Mouse (Mus musculus): Measurements from ENCODE around the gene Borcs7. TPM values are rescaled to one million over a fixed set of nuclear protein-coding genes. Genes with fewer than 3 reads are reported as not detected.

Gene Borcs7
- polyA plus RNA-seq, 1 experiment from 2014 or later = 20.1 TPM

DNA sequence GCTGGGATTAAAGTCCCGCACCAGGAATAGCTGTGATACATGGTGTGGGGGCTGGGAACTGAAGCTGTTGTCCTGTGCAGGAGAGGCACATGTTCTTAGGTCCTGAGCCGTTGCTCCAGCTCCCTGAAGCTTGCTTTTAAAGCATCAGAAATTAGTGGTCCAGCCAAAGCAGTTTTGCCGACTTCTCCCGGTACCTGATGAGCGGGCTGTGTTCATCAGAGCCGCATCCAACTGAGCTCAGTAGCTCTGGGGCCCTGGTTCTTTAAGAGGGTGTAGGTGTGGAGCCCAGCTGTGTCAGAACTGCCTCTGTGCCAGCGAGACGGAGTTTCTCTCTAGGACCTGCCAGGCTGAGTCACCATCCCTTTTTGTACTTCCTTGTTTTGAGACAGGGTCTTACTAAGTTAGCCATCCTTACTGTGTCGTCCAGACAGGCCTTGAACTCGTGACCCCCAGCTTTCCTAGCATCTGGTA, 9.3 kb downstream of the Borcs7 start:
- no peaks in the 10 kb centered on the region for H3K4me1 ChIP-seq (ENCODE audit: control insufficient read depth, insufficient read depth, low read length)
- H3K9me3 ChIP-seq (ENCODE audit: control insufficient read depth, low read length) = no peaks in the 10 kb centered on the region
- WGBS = 66% methylated on average over 10 of the region's 10 CpGs
- no peak overlapping the region for H3K27ac ChIP-seq (ENCODE audit: low read depth, low read length)
- no peak overlapping the region for H3K4me2 ChIP-seq (replicated peaks; ENCODE audit: low read depth, low read length)
- H3K27me3 ChIP-seq (ENCODE audit: control insufficient read depth, insufficient read depth, low read length) = no peaks in the 10 kb centered on the region
- no peaks in the 10 kb centered on the region for H3K36me3 ChIP-seq (ENCODE audit: control insufficient read depth, insufficient read depth, low read length)
- H3K4me3 ChIP-seq (ENCODE audit: low read length) = no peak overlapping the region
- no peak for ATAC-seq (ENCODE audit: low FRiP score, low TSS enrichment)
- H3K9ac ChIP-seq (ENCODE audit: low read depth, low read length) = no peak overlapping the region

DNA sequence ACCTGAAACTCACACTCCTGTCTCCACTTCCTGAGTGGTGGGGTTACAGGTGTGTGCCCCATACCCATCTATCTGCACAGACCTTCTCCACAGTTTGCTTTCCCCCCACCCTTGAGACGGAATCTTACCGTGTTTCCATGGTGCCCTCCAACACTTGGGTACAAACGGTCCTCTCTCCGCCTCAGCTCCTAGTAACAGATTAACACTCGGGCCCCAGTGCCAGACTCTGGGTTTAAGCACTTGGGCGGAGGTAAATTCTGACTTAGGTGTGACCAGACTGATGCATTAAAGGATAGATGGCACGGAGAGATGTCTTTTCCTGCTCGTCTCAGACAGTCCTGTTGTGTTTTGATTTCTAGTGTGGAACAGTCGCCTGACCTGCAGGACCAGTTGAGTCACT, 11.4 kb downstream of the Borcs7 start:
- ATAC-seq (ENCODE audit: low FRiP score, low TSS enrichment) = no peak
- WGBS = 78% methylated on average over 9 of the region's 9 CpGs
- no peak overlapping the region for H3K9ac ChIP-seq (ENCODE audit: low read depth, low read length)

DNA sequence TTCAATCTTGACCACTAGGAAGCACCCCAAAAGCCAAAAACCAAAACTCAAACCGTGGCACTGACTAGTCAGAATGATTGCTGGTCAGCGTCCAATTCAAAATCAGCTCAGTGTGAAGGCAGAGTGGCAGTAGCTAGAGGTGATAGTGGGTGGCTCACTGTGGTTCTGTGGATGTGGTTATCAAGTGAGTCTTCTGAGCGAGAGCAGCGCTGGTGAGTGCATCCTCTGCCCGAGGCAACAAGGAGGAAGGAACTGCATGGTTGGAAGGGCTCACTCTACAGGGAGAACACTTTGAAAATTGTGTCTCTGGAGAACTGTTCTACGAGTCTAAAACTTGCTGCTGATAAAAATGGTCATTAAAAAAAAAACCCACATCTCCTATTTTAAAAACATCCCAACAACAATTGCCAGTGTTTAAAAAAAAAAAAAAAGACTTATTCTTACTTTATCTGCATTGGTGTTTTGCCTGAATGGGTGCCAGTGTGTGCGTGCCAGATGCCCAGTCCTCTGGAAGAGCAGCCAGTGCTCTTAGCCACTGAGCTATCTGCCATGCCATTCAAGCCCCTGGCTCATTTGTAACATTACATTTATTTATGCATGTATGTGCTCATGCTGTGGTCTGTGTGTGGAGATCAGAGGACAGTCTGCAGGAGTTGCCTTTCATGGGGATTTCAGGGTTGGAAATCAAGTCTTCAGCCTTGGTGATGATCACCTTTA, 16.2 kb downstream of the Borcs7 start:
- Histone ChIP-seq H3K27me3 (ENCODE audit: control insufficient read depth, insufficient read depth, low read length) (no peaks in the 10 kb centered on the region), H3K4me3 (ENCODE audit: low read length) (no peak overlapping the region), H3K4me1 (ENCODE audit: control insufficient read depth, insufficient read depth, low read length) (peaks cover 5% of the 10 kb centered on the region; the same call in 1 of the 2 replicates), H3K36me3 (ENCODE audit: control insufficient read depth, insufficient read depth, low read length) (no peaks in the 10 kb centered on the region; the same call in 1 of the 2 replicates), H3K9me3 (ENCODE audit: control insufficient read depth, low read length) (no peaks in the 10 kb centered on the region), H3K27ac (ENCODE audit: low read depth, low read length) (no peak overlapping the region), H3K9ac (ENCODE audit: low read depth, low read length) (no peak overlapping the region), H3K4me2 (replicated peaks; ENCODE audit: low read depth, low read length) (no peak overlapping the region)
- WGBS = 60% methylated on average over 7 of the region's 7 CpGs
- ATAC-seq (ENCODE audit: low FRiP score, low TSS enrichment) = no peak

More for the DNA sequence above, 11.4 kb downstream of the Borcs7 start:
- no peak overlapping the region for H3K4me2 ChIP-seq (replicated peaks; ENCODE audit: low read depth, low read length)
- H3K4me1 ChIP-seq (ENCODE audit: control insufficient read depth, insufficient read depth, low read length) = no peaks in the 10 kb centered on the region
- no peaks in the 10 kb centered on the region for H3K9me3 ChIP-seq (ENCODE audit: control insufficient read depth, low read length)
- H3K36me3 ChIP-seq (ENCODE audit: control insufficient read depth, insufficient read depth, low read length) = no peaks in the 10 kb centered on the region
- no peak overlapping the region for H3K27ac ChIP-seq (ENCODE audit: low read depth, low read length)
- H3K27me3 ChIP-seq (ENCODE audit: control insufficient read depth, insufficient read depth, low read length) = no peaks in the 10 kb centered on the region
- H3K4me3 ChIP-seq (ENCODE audit: low read length) = no peak overlapping the region

DNA sequence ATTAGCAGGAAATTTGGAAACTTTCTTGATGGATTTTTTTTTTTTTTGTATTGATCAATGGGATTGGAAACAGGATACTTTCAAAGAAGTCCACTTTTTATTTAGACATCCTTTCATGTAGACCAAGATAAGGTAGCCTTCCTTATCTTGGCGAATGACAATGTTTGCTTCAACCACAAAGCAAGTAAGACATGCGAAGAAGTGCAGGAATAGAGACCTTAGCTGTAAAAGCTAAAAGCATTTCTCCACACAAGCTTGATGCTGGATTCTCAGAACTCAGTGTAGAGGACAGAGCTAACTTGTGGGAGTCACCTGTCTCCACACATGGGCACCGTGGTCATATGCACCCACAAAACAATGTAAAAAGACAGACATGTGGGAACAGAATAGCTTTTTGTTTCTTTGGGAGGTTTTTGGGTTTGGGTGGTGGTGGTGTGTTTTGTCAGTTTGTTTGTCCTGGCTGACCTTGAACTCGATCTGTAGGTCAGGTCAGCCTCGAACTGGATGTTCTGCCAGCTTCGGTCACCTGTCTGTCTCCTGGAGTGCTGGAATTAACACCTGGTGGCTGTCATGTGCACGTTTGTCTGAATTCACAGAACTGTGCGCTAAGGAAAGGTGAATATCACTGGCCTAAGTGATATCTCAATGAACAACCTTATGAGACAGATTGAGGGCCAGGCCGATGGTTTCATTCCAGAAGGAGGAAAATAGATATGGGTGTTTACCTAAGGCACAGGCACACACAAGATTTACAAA, 17.0 kb downstream of the Borcs7 start:
- no peaks in the 10 kb centered on the region for H3K9me3 ChIP-seq (ENCODE audit: control insufficient read depth, low read length)
- H3K4me2 ChIP-seq (replicated peaks; ENCODE audit: low read depth, low read length) = peak overlapping the region; percentile 78
- H3K36me3 ChIP-seq (ENCODE audit: control insufficient read depth, insufficient read depth, low read length) = no peaks in the 10 kb centered on the region; the same call in 1 of the 2 replicates
- H3K27ac ChIP-seq (ENCODE audit: low read depth, low read length) = no peak overlapping the region
- H3K9ac ChIP-seq (ENCODE audit: low read depth, low read length) = peak overlapping the region; percentile 66; the same call in 1 of the 2 replicates
- ATAC-seq (ENCODE audit: low FRiP score, low TSS enrichment) = no peak
- 71% methylated on average over 9 of the region's 9 CpGs for WGBS
- H3K27me3 ChIP-seq (ENCODE audit: control insufficient read depth, insufficient read depth, low read length) = no peaks in the 10 kb centered on the region
- peak overlapping the region; percentile 45 for H3K4me3 ChIP-seq (ENCODE audit: low read length)
- H3K4me1 ChIP-seq (ENCODE audit: control insufficient read depth, insufficient read depth, low read length) = peaks cover 5% of the 10 kb centered on the region; the same call in 1 of the 2 replicates

DNA sequence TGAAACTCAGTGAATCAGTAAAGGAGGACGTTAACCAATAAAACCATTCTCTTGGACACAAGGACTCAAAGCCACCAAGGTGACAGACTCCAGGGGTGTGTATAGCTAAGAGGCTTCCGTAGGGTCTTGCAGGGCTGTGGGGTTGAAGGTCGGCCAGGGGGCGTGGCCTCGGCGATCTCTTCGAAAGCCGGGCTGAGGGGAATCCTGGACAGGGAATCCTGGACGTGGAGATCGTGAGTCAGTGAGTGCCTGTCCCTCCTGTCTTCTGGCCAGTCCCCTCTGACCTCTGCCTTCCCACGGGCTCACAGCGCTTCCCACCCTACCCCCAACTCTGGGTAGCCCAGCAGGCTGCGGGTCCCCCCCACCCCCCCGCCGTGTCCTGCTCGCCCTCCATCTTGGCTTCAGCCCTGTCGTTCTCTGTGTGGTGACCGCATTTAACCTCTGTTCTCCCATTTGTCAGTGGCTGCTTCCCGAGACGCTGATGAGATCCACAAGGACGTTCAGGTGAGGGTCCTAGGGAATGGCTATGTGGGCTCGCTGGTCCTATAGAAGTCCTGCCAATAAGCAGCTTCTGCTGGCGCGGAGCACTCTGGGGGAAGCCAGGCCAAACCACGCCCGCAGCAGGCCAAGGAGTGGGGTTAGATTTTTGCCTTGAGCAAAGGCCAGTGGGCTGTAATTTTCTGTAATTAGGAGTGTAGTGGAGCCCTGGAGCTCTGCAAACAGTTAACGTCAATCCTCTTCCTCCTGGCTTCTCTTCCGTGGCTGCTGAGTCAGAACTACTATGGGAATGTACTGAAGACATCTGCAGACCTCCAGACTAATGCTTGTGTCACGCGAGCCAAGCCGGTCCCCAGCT, 17.8 kb downstream of the Borcs7 start, which contains the start of gene As3mt:
As3mt (plus strand) TSS at position 163 of the 856 bp plus-strand sequence.
- peak; percentile 82 for ATAC-seq (ENCODE audit: low FRiP score, low TSS enrichment)
- Histone ChIP-seq H3K4me1 (ENCODE audit: control insufficient read depth, insufficient read depth, low read length) (peaks cover 5% of the 10 kb centered on the region; the same call in 1 of the 2 replicates), H3K36me3 (ENCODE audit: control insufficient read depth, insufficient read depth, low read length) (no peaks in the 10 kb centered on the region; the same call in 1 of the 2 replicates), H3K27me3 (ENCODE audit: control insufficient read depth, insufficient read depth, low read length) (no peaks in the 10 kb centered on the region), H3K9me3 (ENCODE audit: control insufficient read depth, low read length) (no peaks in the 10 kb centered on the region), H3K4me3 (ENCODE audit: low read length) (peak within 1 kb of the TSS; percentile 45), H3K27ac (ENCODE audit: low read depth, low read length) (no peak within 1 kb of the TSS), H3K9ac (ENCODE audit: low read depth, low read length) (peak within 1 kb of the TSS; percentile 66), H3K4me2 (replicated peaks; ENCODE audit: low read depth, low read length) (peak within 1 kb of the TSS; percentile 78)
- 12% methylated on average over 31 of the region's 31 CpGs for WGBS

DNA sequence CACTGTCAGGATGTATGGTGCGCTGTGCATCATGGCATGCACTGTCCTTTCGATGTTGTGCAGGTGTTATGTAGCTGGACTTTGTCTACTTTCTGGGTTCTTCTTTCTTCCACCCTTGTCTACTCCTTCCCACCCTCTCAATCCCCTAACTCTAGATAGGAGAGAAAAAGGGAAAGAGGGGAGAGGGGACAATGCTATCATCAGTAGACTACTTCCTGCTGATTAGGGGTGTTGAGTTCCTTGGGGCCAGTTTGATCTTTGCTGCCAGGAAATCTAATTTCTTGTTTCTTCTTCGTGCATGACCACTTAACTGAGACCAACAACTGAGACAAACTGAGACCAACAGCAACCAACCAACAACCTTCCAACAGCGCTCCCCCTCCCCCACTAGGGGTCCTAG, 20.9 kb downstream of the Borcs7 start:
- no peaks in the 10 kb centered on the region for H3K27me3 ChIP-seq (ENCODE audit: control insufficient read depth, insufficient read depth, low read length)
- H3K4me1 ChIP-seq (ENCODE audit: control insufficient read depth, insufficient read depth, low read length) = peaks cover 5% of the 10 kb centered on the region; the same call in 1 of the 2 replicates
- no peaks in the 10 kb centered on the region for H3K9me3 ChIP-seq (ENCODE audit: control insufficient read depth, low read length)
- H3K9ac ChIP-seq (ENCODE audit: low read depth, low read length) = no peak overlapping the region
- WGBS = 90% methylated on average over 4 of the region's 4 CpGs
- no peaks in the 10 kb centered on the region; the same call in 1 of the 2 replicates for H3K36me3 ChIP-seq (ENCODE audit: control insufficient read depth, insufficient read depth, low read length)
- no peak overlapping the region for H3K4me2 ChIP-seq (replicated peaks; ENCODE audit: low read depth, low read length)
- no peak overlapping the region for H3K27ac ChIP-seq (ENCODE audit: low read depth, low read length)
- no peak overlapping the region for H3K4me3 ChIP-seq (ENCODE audit: low read length)
- no peak for ATAC-seq (ENCODE audit: low FRiP score, low TSS enrichment)

DNA sequence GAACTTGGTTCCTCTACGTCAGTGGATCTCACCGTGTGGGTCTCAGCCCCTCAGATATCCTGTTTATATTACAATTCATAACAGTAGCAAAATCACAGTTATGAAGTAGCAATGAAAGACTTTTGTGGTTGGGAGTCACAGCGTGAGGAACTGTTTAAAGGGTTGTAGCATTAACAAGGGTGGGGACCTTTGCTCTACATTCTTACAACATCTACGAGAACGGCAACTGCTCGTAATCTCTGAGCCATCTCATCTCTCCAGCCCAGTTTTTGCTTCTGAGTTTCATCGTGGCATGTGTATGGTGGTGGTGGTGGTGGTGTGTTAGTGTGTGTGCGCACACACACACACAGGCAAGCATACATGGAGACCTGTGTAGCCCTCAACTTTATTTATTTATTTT, 24.5 kb downstream of the Borcs7 start:
- 96% methylated on average over 8 of the region's 8 CpGs for WGBS
- Histone ChIP-seq H3K36me3 (ENCODE audit: control insufficient read depth, insufficient read depth, low read length) (no peaks in the 10 kb centered on the region; the same call in 1 of the 2 replicates), H3K27ac (ENCODE audit: low read depth, low read length) (no peak overlapping the region), H3K9ac (ENCODE audit: low read depth, low read length) (no peak overlapping the region), H3K27me3 (ENCODE audit: control insufficient read depth, insufficient read depth, low read length) (no peaks in the 10 kb centered on the region), H3K9me3 (ENCODE audit: control insufficient read depth, low read length) (peaks cover 4% of the 10 kb centered on the region), H3K4me2 (replicated peaks; ENCODE audit: low read depth, low read length) (no peak overlapping the region), H3K4me1 (ENCODE audit: control insufficient read depth, insufficient read depth, low read length) (no peaks in the 10 kb centered on the region), H3K4me3 (ENCODE audit: low read length) (no peak overlapping the region)
- ATAC-seq (ENCODE audit: low FRiP score, low TSS enrichment) = no peak

DNA sequence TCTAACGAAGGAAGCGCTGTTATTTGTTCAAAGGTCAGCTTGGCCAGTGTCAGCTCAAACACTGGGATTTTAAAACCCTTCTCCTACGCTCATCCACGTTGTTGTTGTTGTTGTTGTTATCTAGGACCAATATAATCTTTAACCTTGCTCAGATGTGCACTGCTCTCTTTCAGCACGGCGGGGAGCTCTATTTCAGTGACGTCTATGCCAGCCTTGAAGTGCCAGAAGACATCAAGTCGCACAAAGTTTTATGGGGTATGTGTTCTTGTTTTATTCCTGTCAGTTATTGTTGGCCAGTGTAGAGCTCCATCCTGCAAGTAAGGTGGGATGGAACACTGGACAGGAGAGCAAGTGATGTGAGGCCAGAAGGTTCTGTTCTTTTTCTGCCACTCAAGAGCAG, 25.3 kb downstream of the Borcs7 start:
- ATAC-seq (ENCODE audit: low FRiP score, low TSS enrichment) = no peak
- H3K9me3 ChIP-seq (ENCODE audit: control insufficient read depth, low read length) = peaks cover 4% of the 10 kb centered on the region
- no peak overlapping the region for H3K4me2 ChIP-seq (replicated peaks; ENCODE audit: low read depth, low read length)
- H3K9ac ChIP-seq (ENCODE audit: low read depth, low read length) = no peak overlapping the region
- H3K4me3 ChIP-seq (ENCODE audit: low read length) = no peak overlapping the region
- no peaks in the 10 kb centered on the region for H3K27me3 ChIP-seq (ENCODE audit: control insufficient read depth, insufficient read depth, low read length)
- H3K36me3 ChIP-seq (ENCODE audit: control insufficient read depth, insufficient read depth, low read length) = peaks cover 3% of the 10 kb centered on the region; the same call in 1 of the 2 replicates
- H3K27ac ChIP-seq (ENCODE audit: low read depth, low read length) = no peak overlapping the region
- no peaks in the 10 kb centered on the region for H3K4me1 ChIP-seq (ENCODE audit: control insufficient read depth, insufficient read depth, low read length)
- WGBS = 84% methylated on average over 8 of the region's 8 CpGs
